Mouse (Mus musculus) myocyte (in vitro differentiated cells): ENCODE data around the gene Pcbd1.

Experiments used
- MAX ChIP-seq: IDR thresholded peaks from one replicate; pipeline ENCODE4 v1.6.1; 2011; ENCODE audit warnings: low read depth, mild to moderate bottlenecking, control low read depth
- POLR2A ChIP-seq: IDR thresholded peaks from one replicate; pipeline ENCODE4 v1.6.1; 2011; ENCODE audit warnings: low read depth, mild to moderate bottlenecking, control low read depth, moderate library complexity; ENCODE audit not compliant: insufficient read length
- POLR2AphosphoS2 ChIP-seq: IDR thresholded peaks from one replicate; pipeline ENCODE4 v1.6.1; 2011; ENCODE audit warnings: low read depth, control low read depth; ENCODE audit not compliant: insufficient read length
- USF1 ChIP-seq: IDR thresholded peaks from one replicate; pipeline ENCODE4 v1.6.1; 2011; ENCODE audit warnings: low read depth, mild to moderate bottlenecking, control low read depth, moderate library complexity

DNA sequence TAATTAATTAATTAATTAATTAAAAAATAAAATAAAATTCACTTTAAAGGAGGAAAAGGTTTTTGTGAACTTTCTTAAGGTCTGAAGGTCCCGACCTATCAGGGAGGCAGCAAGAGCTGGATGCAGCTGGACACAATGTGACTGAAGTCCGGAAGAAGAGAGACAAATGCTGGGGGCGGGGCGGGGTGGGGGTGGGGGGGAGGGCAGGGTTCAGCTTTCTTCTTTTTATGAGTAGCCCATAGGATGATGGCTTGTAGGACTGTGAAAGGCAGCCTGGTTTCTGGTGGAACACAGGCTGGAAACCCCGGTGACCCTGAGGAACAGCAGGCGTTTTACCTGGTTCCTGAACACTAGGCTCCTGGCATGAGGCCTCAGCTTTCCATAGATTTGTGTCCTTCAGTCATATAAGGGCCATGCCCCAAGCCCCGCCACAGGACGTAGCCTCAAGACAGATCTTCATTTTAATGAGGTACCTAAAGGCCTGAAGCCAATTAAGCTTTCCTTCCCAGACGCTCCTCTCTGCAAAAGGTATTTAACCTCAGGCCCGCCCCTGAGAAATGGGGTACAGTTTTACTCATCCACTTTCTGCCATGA, 25.8 kb upstream of the Pcbd1 start:
- no peak for TF ChIP-seq POLR2A
- TF ChIP-seq POLR2AphosphoS2, result no peak
- no peak for TF ChIP-seq MAX
- no peak for TF ChIP-seq USF1
